Mouse (Mus musculus) megakaryocyte, embryonic 14.5 days (primary cell): ENCODE results near the gene Cyp1b1.

Source experiments
- FLI1 ChIP-seq: IDR thresholded peaks from 2 replicates; pipeline ENCODE4 v1.6.1; 2012; ENCODE audit warnings: low read length, inconsistent platforms, mixed read lengths
- GATA1 ChIP-seq: IDR thresholded peaks from 3 replicates; pipeline ENCODE4 v1.6.1; 2012; ENCODE audit warnings: mixed read lengths, low read length, inconsistent platforms, borderline replicate concordance

- TF ChIP-seq GATA1 (no peak), FLI1 (no peak)
Observed at GRCm38 (mm10) chr17:79728585-79729503, 14.0 kb upstream of the Cyp1b1 start.
